Mouse (Mus musculus): ENCODE measurements around the gene Ggta1. TPM values are rescaled to one million over a fixed set of nuclear protein-coding genes. Genes with fewer than 3 reads are reported as not detected.

Gene Ggta1
- polyA plus RNA-seq, 1 experiment: 3.5 TPM

- no peak for TF ChIP-seq GATA1 (IDR thresholded peaks at IDR 0.05; ENCODE audit: low read length)
These were observed 51.3 kb downstream of the Ggta1 start for GRCm38 (mm10) chr2:35411640-35412190.

GRCm38 (mm10) chr2:35409466-35409865, 53.6 kb downstream of the Ggta1 start:
- TF ChIP-seq GATA1 (IDR thresholded peaks at IDR 0.05; ENCODE audit: low read length): no peak

- no peak for TF ChIP-seq GATA1 (IDR thresholded peaks at IDR 0.05; ENCODE audit: low read length)
These were observed 54.5 kb downstream of the Ggta1 start for GRCm38 (mm10) chr2:35408409-35409110.

GRCm38 (mm10) chr2:35407878-35408277, 55.2 kb downstream of the Ggta1 start:
- no peak for TF ChIP-seq GATA1 (IDR thresholded peaks at IDR 0.05; ENCODE audit: low read length)

GRCm38 (mm10) chr2:35407266-35407665, 55.8 kb downstream of the Ggta1 start:
- no peak for TF ChIP-seq GATA1 (IDR thresholded peaks at IDR 0.05; ENCODE audit: low read length)

GRCm38 (mm10) chr2:35406611-35407010, 56.4 kb downstream of the Ggta1 start:
- TF ChIP-seq GATA1 (IDR thresholded peaks at IDR 0.05; ENCODE audit: low read length): no peak

GRCm38 (mm10) chr2:35402391-35402790, 60.6 kb downstream of the Ggta1 start:
- no peak for TF ChIP-seq GATA1 (IDR thresholded peaks at IDR 0.05; ENCODE audit: low read length)

- TF ChIP-seq GATA1 (IDR thresholded peaks at IDR 0.05; ENCODE audit: low read length): no peak
These were observed 62.3 kb downstream of the Ggta1 start for GRCm38 (mm10) chr2:35400739-35401138.

GRCm38 (mm10) chr2:35398184-35398828, 64.7 kb downstream of the Ggta1 start:
- TF ChIP-seq GATA1 (IDR thresholded peaks at IDR 0.05; ENCODE audit: low read length): no peak

GRCm38 (mm10) chr2:35397590-35398173, 65.3 kb downstream of the Ggta1 start:
- no peak for TF ChIP-seq GATA1 (IDR thresholded peaks at IDR 0.05; ENCODE audit: low read length)

GRCm38 (mm10) chr2:35397096-35397495, 65.9 kb downstream of the Ggta1 start, which contains the start of gene 4930402F06Rik:
4930402F06Rik (minus strand) TSS chr2:35397175.
- no peak for TF ChIP-seq GATA1 (IDR thresholded peaks at IDR 0.05; ENCODE audit: low read length)

GRCm38 (mm10) chr2:35385441-35385871, 77.6 kb downstream of the Ggta1 start:
- TF ChIP-seq GATA1 (IDR thresholded peaks at IDR 0.05; ENCODE audit: low read length): no peak

GRCm38 (mm10) chr2:35379306-35379705, 83.7 kb downstream of the Ggta1 start:
- TF ChIP-seq GATA1 (IDR thresholded peaks at IDR 0.05; ENCODE audit: low read length): no peak

GRCm38 (mm10) chr2:35377600-35377999, 85.4 kb downstream of the Ggta1 start:
- no peak for TF ChIP-seq GATA1 (IDR thresholded peaks at IDR 0.05; ENCODE audit: low read length)

GRCm38 (mm10) chr2:35373003-35373402, 90.0 kb downstream of the Ggta1 start:
- no peak for TF ChIP-seq GATA1 (IDR thresholded peaks at IDR 0.05; ENCODE audit: low read length)

GRCm38 (mm10) chr2:35370686-35371085, 92.3 kb downstream of the Ggta1 start:
- TF ChIP-seq GATA1 (IDR thresholded peaks at IDR 0.05; ENCODE audit: low read length): no peak
